Mouse (Mus musculus): ENCODE results near the gene Cfap97. TPM values are rescaled to one million over a fixed set of nuclear protein-coding genes. Genes with fewer than 3 reads are reported as not detected.
"Not testable (repeated sequence)": the region's sequence is repeated elsewhere in the genome, so short reads cannot be mapped to it uniquely, and the experiment has no call there.

The Cfap97 gene
- polyA plus RNA-seq, 1 experiment from 2014 or later = 21.9 TPM

GRCm38 (mm10) chr8:46135546-46135945 lies 16.0 kb upstream of the Cfap97 start:
- DNase-seq (ENCODE audit: low spot score); ATAC-seq (ENCODE audit: low FRiP score); H3K9ac ChIP-seq (ENCODE audit: low read depth, low read length); H3K27ac ChIP-seq (ENCODE audit: low read depth, low read length); H3K27me3 ChIP-seq (ENCODE audit: control insufficient read depth, insufficient read depth, low read length); H3K36me3 ChIP-seq (ENCODE audit: control insufficient read depth, insufficient read depth, low read length); H3K4me1 ChIP-seq (replicated peaks; ENCODE audit: control insufficient read depth, insufficient read depth, low read length); H3K4me2 ChIP-seq (replicated peaks; ENCODE audit: low read depth, low read length); H3K9me3 ChIP-seq (ENCODE audit: control insufficient read depth, low read length); H3K4me3 ChIP-seq (ENCODE audit: low read depth, low read length): not testable (repeated sequence)
- 93% methylated on average over 2 of the region's 2 CpGs for WGBS

GRCm38 (mm10) chr8:46137336-46137735 lies 14.2 kb upstream of the Cfap97 start:
- H3K4me1 ChIP-seq (replicated peaks; ENCODE audit: control insufficient read depth, insufficient read depth, low read length) = no peaks in the 10 kb centered on the region
- ATAC-seq (ENCODE audit: low FRiP score) (no peak), DNase-seq (ENCODE audit: low spot score) (no peak)
- no peak overlapping the region for H3K4me2 ChIP-seq (replicated peaks; ENCODE audit: low read depth, low read length)
- H3K9ac ChIP-seq (ENCODE audit: low read depth, low read length) = no peak overlapping the region
- no peak overlapping the region for H3K4me3 ChIP-seq (ENCODE audit: low read depth, low read length)
- no peak overlapping the region for H3K27ac ChIP-seq (ENCODE audit: low read depth, low read length)
- H3K9me3 ChIP-seq (ENCODE audit: control insufficient read depth, low read length) = no peaks in the 10 kb centered on the region
- no peaks in the 10 kb centered on the region for H3K36me3 ChIP-seq (ENCODE audit: control insufficient read depth, insufficient read depth, low read length)
- WGBS = 80% methylated on average over 1 of the region's 1 CpGs
- H3K27me3 ChIP-seq (ENCODE audit: control insufficient read depth, insufficient read depth, low read length) = no peaks in the 10 kb centered on the region

GRCm38 (mm10) chr8:46137843-46138596 lies 13.6 kb upstream of the Cfap97 start:
- WGBS = 86% methylated on average over 10 of the region's 10 CpGs
- H3K36me3 ChIP-seq (ENCODE audit: control insufficient read depth, insufficient read depth, low read length) = no peaks in the 10 kb centered on the region
- no peaks in the 10 kb centered on the region for H3K9me3 ChIP-seq (ENCODE audit: control insufficient read depth, low read length)
- H3K9ac ChIP-seq (ENCODE audit: low read depth, low read length) = no peak overlapping the region
- H3K4me1 ChIP-seq (replicated peaks; ENCODE audit: control insufficient read depth, insufficient read depth, low read length) = no peaks in the 10 kb centered on the region
- no peak overlapping the region for H3K27ac ChIP-seq (ENCODE audit: low read depth, low read length)
- no peaks in the 10 kb centered on the region for H3K27me3 ChIP-seq (ENCODE audit: control insufficient read depth, insufficient read depth, low read length)
- H3K4me3 ChIP-seq (ENCODE audit: low read depth, low read length) = no peak overlapping the region
- H3K4me2 ChIP-seq (replicated peaks; ENCODE audit: low read depth, low read length) = no peak overlapping the region
- ATAC-seq (ENCODE audit: low FRiP score) (no peak), DNase-seq (ENCODE audit: low spot score) (no peak)

GRCm38 (mm10) chr8:46140376-46141120 lies 11.0 kb upstream of the Cfap97 start:
- Histone ChIP-seq H3K9ac (ENCODE audit: low read depth, low read length) (no peak overlapping the region), H3K36me3 (ENCODE audit: control insufficient read depth, insufficient read depth, low read length) (no peaks in the 10 kb centered on the region), H3K4me3 (ENCODE audit: low read depth, low read length) (no peak overlapping the region), H3K9me3 (ENCODE audit: control insufficient read depth, low read length) (no peaks in the 10 kb centered on the region), H3K27me3 (ENCODE audit: control insufficient read depth, insufficient read depth, low read length) (no peaks in the 10 kb centered on the region), H3K27ac (ENCODE audit: low read depth, low read length) (no peak overlapping the region), H3K4me2 (replicated peaks; ENCODE audit: low read depth, low read length) (no peak overlapping the region), H3K4me1 (replicated peaks; ENCODE audit: control insufficient read depth, insufficient read depth, low read length) (no peaks in the 10 kb centered on the region)
- ATAC-seq (ENCODE audit: low FRiP score) (no peak), DNase-seq (ENCODE audit: low spot score) (no peak)
- WGBS = 86% methylated on average over 9 of the region's 9 CpGs

GRCm38 (mm10) chr8:46141688-46142087 lies 9.9 kb upstream of the Cfap97 start:
- Histone ChIP-seq H3K4me2 (replicated peaks; ENCODE audit: low read depth, low read length) (no peak overlapping the region), H3K4me1 (replicated peaks; ENCODE audit: control insufficient read depth, insufficient read depth, low read length) (no peaks in the 10 kb centered on the region), H3K27ac (ENCODE audit: low read depth, low read length) (no peak overlapping the region), H3K4me3 (ENCODE audit: low read depth, low read length) (no peak overlapping the region), H3K27me3 (ENCODE audit: control insufficient read depth, insufficient read depth, low read length) (no peaks in the 10 kb centered on the region), H3K9me3 (ENCODE audit: control insufficient read depth, low read length) (no peaks in the 10 kb centered on the region), H3K36me3 (ENCODE audit: control insufficient read depth, insufficient read depth, low read length) (no peaks in the 10 kb centered on the region), H3K9ac (ENCODE audit: low read depth, low read length) (no peak overlapping the region)
- ATAC-seq (ENCODE audit: low FRiP score) (no peak), DNase-seq (ENCODE audit: low spot score) (no peak)
- 93% methylated on average over 3 of the region's 3 CpGs for WGBS

- Histone ChIP-seq H3K4me1 (replicated peaks; ENCODE audit: control insufficient read depth, insufficient read depth, low read length) (no peaks in the 10 kb centered on the region), H3K4me2 (replicated peaks; ENCODE audit: low read depth, low read length) (no peak overlapping the region), H3K27me3 (ENCODE audit: control insufficient read depth, insufficient read depth, low read length) (no peaks in the 10 kb centered on the region), H3K9me3 (ENCODE audit: control insufficient read depth, low read length) (no peaks in the 10 kb centered on the region), H3K4me3 (ENCODE audit: low read depth, low read length) (no peak overlapping the region), H3K27ac (ENCODE audit: low read depth, low read length) (no peak overlapping the region), H3K36me3 (ENCODE audit: control insufficient read depth, insufficient read depth, low read length) (no peaks in the 10 kb centered on the region), H3K9ac (ENCODE audit: low read depth, low read length) (no peak overlapping the region)
- DNase-seq (ENCODE audit: low spot score) = no peak
- WGBS = 89% methylated on average over 4 of the region's 4 CpGs
- ATAC-seq (ENCODE audit: low FRiP score) = no peak
Observed at GRCm38 (mm10) chr8:46142498-46143081, 9.0 kb upstream of the Cfap97 start.

GRCm38 (mm10) chr8:46143470-46143869 lies 8.1 kb upstream of the Cfap97 start:
- Histone ChIP-seq H3K9ac (ENCODE audit: low read depth, low read length) (no peak overlapping the region), H3K4me1 (replicated peaks; ENCODE audit: control insufficient read depth, insufficient read depth, low read length) (no peaks in the 10 kb centered on the region), H3K27ac (ENCODE audit: low read depth, low read length) (no peak overlapping the region), H3K27me3 (ENCODE audit: control insufficient read depth, insufficient read depth, low read length) (no peaks in the 10 kb centered on the region), H3K4me2 (replicated peaks; ENCODE audit: low read depth, low read length) (no peak overlapping the region), H3K9me3 (ENCODE audit: control insufficient read depth, low read length) (no peaks in the 10 kb centered on the region), H3K4me3 (ENCODE audit: low read depth, low read length) (no peak overlapping the region), H3K36me3 (ENCODE audit: control insufficient read depth, insufficient read depth, low read length) (no peaks in the 10 kb centered on the region)
- no peak for ATAC-seq (ENCODE audit: low FRiP score)
- WGBS = 78% methylated on average over 5 of the region's 5 CpGs
- no peak for DNase-seq (ENCODE audit: low spot score)

GRCm38 (mm10) chr8:46143924-46144323 lies 7.6 kb upstream of the Cfap97 start:
- DNase-seq (ENCODE audit: low spot score) (no peak), ATAC-seq (ENCODE audit: low FRiP score) (no peak)

More at GRCm38 (mm10) chr8:46143924-46144323, 7.6 kb upstream of the Cfap97 start:
- Histone ChIP-seq H3K4me3 (ENCODE audit: low read depth, low read length) (no peak overlapping the region), H3K27me3 (ENCODE audit: control insufficient read depth, insufficient read depth, low read length) (no peaks in the 10 kb centered on the region), H3K27ac (ENCODE audit: low read depth, low read length) (no peak overlapping the region), H3K4me2 (replicated peaks; ENCODE audit: low read depth, low read length) (no peak overlapping the region), H3K9ac (ENCODE audit: low read depth, low read length) (no peak overlapping the region), H3K9me3 (ENCODE audit: control insufficient read depth, low read length) (no peaks in the 10 kb centered on the region), H3K36me3 (ENCODE audit: control insufficient read depth, insufficient read depth, low read length) (no peaks in the 10 kb centered on the region), H3K4me1 (replicated peaks; ENCODE audit: control insufficient read depth, insufficient read depth, low read length) (no peaks in the 10 kb centered on the region)
- WGBS = 63% methylated on average over 1 of the region's 1 CpGs

Measured in hindbrain, embryonic 11.5 days (tissue).